Mouse (Mus musculus) midbrain, embryonic 16.5 days (tissue): ENCODE measurements around the gene Gm48552. TPM values are rescaled to one million over a fixed set of nuclear protein-coding genes. Genes with fewer than 3 reads are reported as not detected.

Experiments
- ATAC-seq: fragments of 200-750 bp; cut with Nextera tagmentation; 2 replicates; pipeline ENCODE4 v1.8.0; 2017; ENCODE audit warnings: moderate TSS enrichment
- H3K27ac ChIP-seq: fragments of 300-500 bp; sonication (generic); 2 replicates; pipeline ENCODE4 v1.5.1; 2014; ENCODE audit warnings: mild to moderate bottlenecking, low read length, mixed read lengths
- H3K27me3 ChIP-seq: fragments of 300-500 bp; sonication (generic); 2 replicates; pipeline ENCODE4 v1.6.1; 2014; ENCODE audit warnings: low read depth, low read length, mixed read lengths; ENCODE audit not compliant: control insufficient read depth, insufficient read depth
- H3K36me3 ChIP-seq: fragments of 300-500 bp; sonication (generic); 2 replicates; pipeline ENCODE4 v1.6.1; 2014; ENCODE audit warnings: mild to moderate bottlenecking, low read length, moderate library complexity, mixed read lengths; ENCODE audit not compliant: control insufficient read depth, insufficient read depth
- H3K4me1 ChIP-seq: fragments of 300-500 bp; sonication (generic); 2 replicates; pipeline ENCODE4 v1.6.1; 2014; ENCODE audit warnings: mild to moderate bottlenecking, low read length, mixed read lengths; ENCODE audit not compliant: control insufficient read depth, insufficient read depth
- H3K4me2 ChIP-seq: fragments of 300-500 bp; sonication (generic); 2 replicates; pipeline ENCODE4 v1.6.1; 2014; ENCODE audit warnings: mild to moderate bottlenecking, low read length, mixed read lengths
- H3K4me3 ChIP-seq: fragments of 300-500 bp; sonication (generic); 2 replicates; pipeline ENCODE4 v1.5.1; 2014; ENCODE audit warnings: low read depth, mild to moderate bottlenecking, low read length, moderate library complexity, mixed read lengths
- H3K9ac ChIP-seq: fragments of 300-500 bp; sonication (generic); 2 replicates; pipeline ENCODE4 v1.6.1; 2014; ENCODE audit warnings: low read depth, low read length, mixed read lengths
- H3K9me3 ChIP-seq: fragments of 300-500 bp; sonication (generic); replicated peaks from 2 replicates; pipeline ENCODE4 v1.6.1; 2014; ENCODE audit warnings: mild to moderate bottlenecking, low read length, mixed read lengths; ENCODE audit not compliant: control insufficient read depth, poor library complexity, severe bottlenecking
- WGBS: fragments of 180-500 bp; shearing (Covaris S2); extraction: QIAGEN DNeasy Blood & Tissue Kit; methylation state at CpG from one replicate; pipeline ENCODE4 v1.1.7; 2014; 5-methylcytosine and 5-hydroxymethylcytosine counted together
- polyA plus RNA-seq: library from polyadenylated mRNA; unstranded; fragments of >200 nt; fragmentation: Nextera tagmentation; extraction: Ambion mirVana; gene quantifications from 2 replicates; pipeline ENCODE4 v1.2.1, GENCODE M21; 2015

Gm48552 gene
- polyA plus RNA-seq, 1 experiment from 2014 or later: 3.3 TPM

- Histone ChIP-seq H3K27me3 (peaks cover 3% of the 10 kb centered on the region), H3K36me3 (peaks cover 26% of the 10 kb centered on the region), H3K9me3 (no peaks in the 10 kb centered on the region), H3K4me3 (peak overlapping the region; percentile 6; the same call in 1 of the 2 replicates), H3K4me2 (peak overlapping the region; percentile 5), H3K27ac (no peak overlapping the region), H3K9ac (0 out of 2 replicates have a peak overlapping the region, but pooled peaks have one; percentile 21), H3K4me1 (peaks cover 27% of the 10 kb centered on the region)
- WGBS: 29% methylated on average over 24 of the region's 24 CpGs
- no peak for ATAC-seq
These were observed 18.0 kb downstream of the Gm48552 start for GRCm38 (mm10) chr10:81406504-81407440.

GRCm38 (mm10) chr10:81407539-81408423 is 19.0 kb downstream of the Gm48552 start:
- Histone ChIP-seq H3K4me1 (peaks cover 17% of the 10 kb centered on the region), H3K27ac (no peak overlapping the region), H3K9me3 (no peaks in the 10 kb centered on the region), H3K27me3 (peaks cover 3% of the 10 kb centered on the region), H3K4me2 (peak overlapping the region; percentile 5; the same call in 1 of the 2 replicates), H3K4me3 (peak overlapping the region; percentile 6; the same call in 1 of the 2 replicates), H3K36me3 (peaks cover 26% of the 10 kb centered on the region), H3K9ac (no peak overlapping the region)
- 26% methylated on average over 31 of the region's 31 CpGs for WGBS
- ATAC-seq: no peak

- H3K4me2 ChIP-seq: no peak overlapping the region
- ATAC-seq: no peak
- WGBS: 50% methylated on average over 13 of the region's 13 CpGs
- H3K27me3 ChIP-seq: peaks cover 3% of the 10 kb centered on the region
- H3K27ac ChIP-seq: no peak overlapping the region
- no peak overlapping the region for H3K9ac ChIP-seq
- H3K36me3 ChIP-seq: peaks cover 26% of the 10 kb centered on the region
- peaks cover 11% of the 10 kb centered on the region; the same call in 1 of the 2 replicates for H3K4me1 ChIP-seq
- H3K9me3 ChIP-seq: no peaks in the 10 kb centered on the region
- no peak overlapping the region for H3K4me3 ChIP-seq
These were observed 19.6 kb downstream of the Gm48552 start for GRCm38 (mm10) chr10:81408424-81408729.

GRCm38 (mm10) chr10:81408871-81409291 is 20.1 kb downstream of the Gm48552 start:
- H3K4me1 ChIP-seq: peaks cover 10% of the 10 kb centered on the region; the same call in 1 of the 2 replicates
- no peaks in the 10 kb centered on the region for H3K9me3 ChIP-seq
- H3K27ac ChIP-seq: no peak overlapping the region
- H3K4me3 ChIP-seq: no peak overlapping the region
- ATAC-seq: no peak
- H3K9ac ChIP-seq: no peak overlapping the region
- H3K27me3 ChIP-seq: peaks cover 3% of the 10 kb centered on the region
- WGBS: 24% methylated on average over 9 of the region's 9 CpGs
- H3K4me2 ChIP-seq: no peak overlapping the region
- H3K36me3 ChIP-seq: peaks cover 26% of the 10 kb centered on the region

DNA sequence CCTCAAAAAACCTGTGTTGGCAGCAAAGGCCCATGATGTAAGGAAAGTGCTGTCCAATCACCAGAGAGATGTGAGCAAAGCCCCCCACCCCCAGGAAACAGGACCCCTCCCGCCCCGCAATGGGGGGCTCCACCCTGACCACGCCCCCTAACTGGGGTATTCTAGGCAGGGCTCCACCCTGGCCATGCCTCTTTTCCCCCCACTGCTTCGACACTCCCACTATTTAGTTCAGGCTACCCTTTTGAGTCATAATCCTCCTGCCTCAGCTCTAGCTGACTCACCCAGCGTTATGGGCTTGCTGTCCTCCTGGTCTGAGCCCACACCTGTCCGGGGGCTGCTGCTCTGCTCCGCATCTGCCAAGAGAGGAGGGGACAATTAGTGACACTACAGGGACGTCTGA is 20.5 kb downstream of the Gm48552 start:
- no peak overlapping the region for H3K4me2 ChIP-seq
- peaks cover 23% of the 10 kb centered on the region for H3K36me3 ChIP-seq

GRCm38 (mm10) chr10:81410350-81410749 is 21.5 kb downstream of the Gm48552 start:
- Histone ChIP-seq H3K9me3 (no peaks in the 10 kb centered on the region), H3K4me3 (no peak overlapping the region), H3K27me3 (peaks cover 3% of the 10 kb centered on the region), H3K4me1 (peaks cover 10% of the 10 kb centered on the region; the same call in 1 of the 2 replicates), H3K9ac (no peak overlapping the region), H3K36me3 (peaks cover 17% of the 10 kb centered on the region), H3K27ac (no peak overlapping the region), H3K4me2 (no peak overlapping the region)
- WGBS: 73% methylated on average over 4 of the region's 4 CpGs
- ATAC-seq: no peak

More for the DNA sequence above, 20.5 kb downstream of the Gm48552 start:
- Histone ChIP-seq H3K4me3 (no peak overlapping the region), H3K9me3 (no peaks in the 10 kb centered on the region), H3K9ac (no peak overlapping the region), H3K27ac (no peak overlapping the region), H3K4me1 (peaks cover 10% of the 10 kb centered on the region; the same call in 1 of the 2 replicates), H3K27me3 (peaks cover 3% of the 10 kb centered on the region)
- 29% methylated on average over 8 of the region's 8 CpGs for WGBS
- ATAC-seq: no peak

DNA sequence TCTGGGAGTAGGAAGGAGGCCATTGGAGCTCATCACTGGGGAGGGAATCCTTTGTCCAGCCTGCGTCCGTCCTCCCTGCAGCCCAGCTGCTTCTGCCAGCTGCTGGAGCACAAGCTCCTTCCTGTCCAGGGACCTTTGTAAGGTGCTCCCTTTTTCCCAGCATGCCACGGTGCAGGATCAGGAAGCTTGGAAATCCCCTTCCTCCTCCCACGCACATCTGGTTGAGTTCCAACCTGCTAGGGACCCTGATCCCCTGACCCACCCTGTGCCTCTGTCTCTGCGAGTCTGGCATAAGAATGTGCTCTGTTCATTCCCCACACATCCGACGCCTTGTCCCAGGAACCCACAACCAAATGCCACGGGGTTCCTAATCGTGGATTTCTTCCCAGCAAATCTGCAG is 22.2 kb downstream of the Gm48552 start:
- peaks cover 12% of the 10 kb centered on the region for H3K36me3 ChIP-seq
- 79% methylated on average over 9 of the region's 9 CpGs for WGBS
- H3K4me3 ChIP-seq: no peak overlapping the region
- H3K27me3 ChIP-seq: peaks cover 3% of the 10 kb centered on the region
- no peak overlapping the region for H3K9ac ChIP-seq
- no peak for ATAC-seq
- no peaks in the 10 kb centered on the region for H3K9me3 ChIP-seq
- no peak overlapping the region for H3K4me2 ChIP-seq
- peaks cover 10% of the 10 kb centered on the region; the same call in 1 of the 2 replicates for H3K4me1 ChIP-seq
- no peak overlapping the region for H3K27ac ChIP-seq

DNA sequence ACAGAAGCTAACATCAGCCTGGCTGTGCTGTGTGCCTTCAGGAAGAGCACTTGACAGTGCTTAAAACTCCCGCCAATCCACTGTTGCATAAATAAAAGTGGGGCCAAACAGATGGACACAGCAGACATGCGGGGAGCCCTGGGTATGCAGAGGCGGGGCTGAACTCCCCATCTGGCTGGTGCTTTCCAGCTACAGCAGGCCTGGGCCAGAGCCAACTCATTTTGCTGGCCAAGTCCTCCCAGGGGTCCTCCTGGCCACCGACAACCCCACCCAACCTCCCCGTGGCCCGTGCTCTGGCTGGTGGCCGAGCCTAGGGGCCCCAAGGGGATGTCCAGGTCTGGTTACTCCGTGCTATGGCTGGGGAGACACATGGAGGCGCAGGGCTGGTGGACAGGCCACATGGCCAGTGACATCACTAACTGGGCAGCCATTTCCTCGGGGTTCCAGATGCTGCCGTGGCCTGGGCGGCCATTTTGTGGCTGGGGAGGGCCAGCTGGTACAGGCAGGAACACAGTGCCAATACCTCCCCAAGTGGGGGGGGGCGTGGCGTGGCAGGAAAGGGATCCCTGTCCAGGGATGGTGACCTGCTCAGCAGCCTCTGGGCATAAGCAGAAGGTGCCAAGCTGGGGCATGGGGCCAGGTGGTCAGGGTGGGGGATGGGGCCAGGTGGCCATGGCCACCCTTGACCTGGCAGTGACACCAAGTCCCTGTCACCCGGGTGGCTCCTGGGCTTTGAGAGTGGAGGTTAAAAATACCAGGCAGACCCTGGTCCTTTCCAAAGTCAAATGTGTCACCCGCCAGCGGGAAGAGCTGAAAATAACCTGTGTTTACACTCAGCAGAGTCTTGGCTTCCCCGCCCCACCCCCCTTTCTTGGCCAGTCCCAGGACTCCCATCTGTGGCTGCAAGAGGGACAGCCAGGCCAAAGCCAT is 22.9 kb downstream of the Gm48552 start:
- no peak overlapping the region for H3K4me3 ChIP-seq
- peaks cover 3% of the 10 kb centered on the region for H3K27me3 ChIP-seq
- peak overlapping the region; percentile 51 for H3K27ac ChIP-seq
- peaks cover 15% of the 10 kb centered on the region; the same call in 1 of the 2 replicates for H3K4me1 ChIP-seq
- WGBS: 63% methylated on average over 18 of the region's 18 CpGs
- peaks cover 6% of the 10 kb centered on the region for H3K36me3 ChIP-seq
- ATAC-seq: no peak
- H3K4me2 ChIP-seq: no peak overlapping the region
- H3K9ac ChIP-seq: 0 out of 2 replicates have a peak overlapping the region, but pooled peaks have one; percentile 14
- no peaks in the 10 kb centered on the region for H3K9me3 ChIP-seq
